Mouse (Mus musculus) adrenal gland, postnatal 4 days (tissue): ENCODE data around the gene Arhgdib. TPM values are rescaled to one million over a fixed set of nuclear protein-coding genes. Genes with fewer than 3 reads are reported as not detected.

Experiments
- DNase-seq, 2 experiments: peaks; one replicate each; pipeline ENCODE4 v3.0.0; 2021 to 2022; ENCODE audit warnings: low spot score in 2 of 2, mixed read lengths in 2 of 2
- total RNA-seq, 2 experiments: library from RNA; stranded (reverse); gene quantifications; 2 replicates each; pipeline ENCODE4 v1.2.3; 2021

Gene Arhgdib
- total RNA-seq, 2 experiments from 2014 or later, result 32.3 to 39.8 TPM

DNA sequence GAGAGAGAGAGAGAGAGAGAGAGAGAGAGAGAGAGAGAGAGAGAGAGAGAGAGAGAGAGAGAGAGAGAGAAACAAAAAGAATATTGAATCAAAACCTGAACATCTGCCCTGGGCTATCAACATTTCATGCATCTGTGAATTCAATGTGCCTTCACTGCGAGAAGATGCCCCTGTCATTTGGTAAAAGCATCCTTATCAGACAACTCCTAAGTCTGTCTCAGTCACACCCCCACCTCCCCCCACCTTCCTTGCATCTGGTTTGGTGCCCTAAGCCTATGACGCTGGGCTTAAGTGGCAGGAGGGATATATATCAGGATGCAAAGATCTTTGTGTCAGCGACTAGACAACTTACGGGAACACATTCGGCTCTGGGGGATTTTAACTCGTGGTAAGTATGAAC, 12.5 kb upstream of the Arhgdib start:
- no peak for DNase-seq

DNA sequence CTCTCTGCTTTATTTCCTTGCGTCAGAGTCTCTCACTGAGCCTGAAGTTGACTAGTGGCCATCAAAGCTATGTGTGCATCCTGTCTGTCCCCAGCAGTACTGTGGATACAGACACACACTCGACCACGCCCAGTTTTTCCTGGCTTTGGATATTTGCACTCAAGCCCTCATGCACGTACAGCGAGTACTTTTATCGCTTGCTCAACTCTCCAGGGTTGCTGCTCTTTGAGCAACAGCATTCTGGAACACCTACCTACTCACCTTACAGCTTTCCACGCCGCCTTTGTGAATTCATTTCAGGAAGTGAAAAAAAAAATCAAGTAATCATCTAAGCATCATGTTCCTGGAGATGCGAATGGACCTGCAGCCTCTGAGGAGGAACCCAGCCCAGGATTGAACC, 11.2 kb upstream of the Arhgdib start:
- DNase-seq, result no peak

DNA sequence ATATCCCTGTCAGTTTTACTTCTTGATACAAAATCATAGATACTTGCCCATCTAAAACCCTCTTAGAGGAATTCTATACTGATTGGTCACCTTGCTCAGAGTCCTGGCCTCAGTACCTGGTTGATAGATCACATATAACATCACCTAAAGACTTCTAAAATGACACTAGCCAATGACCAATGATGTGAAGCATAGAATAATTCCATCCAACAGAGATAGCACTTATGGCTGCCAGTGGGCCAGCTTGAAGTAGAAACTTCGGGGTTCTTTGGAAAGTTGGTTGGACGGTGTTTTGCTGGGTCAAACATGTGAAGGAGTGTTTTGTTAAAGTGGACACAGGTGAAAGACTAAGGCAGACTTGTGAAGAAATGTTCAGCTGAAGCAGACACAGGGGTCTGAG, 8.5 kb upstream of the Arhgdib start:
- DNase-seq, result no peak

DNA sequence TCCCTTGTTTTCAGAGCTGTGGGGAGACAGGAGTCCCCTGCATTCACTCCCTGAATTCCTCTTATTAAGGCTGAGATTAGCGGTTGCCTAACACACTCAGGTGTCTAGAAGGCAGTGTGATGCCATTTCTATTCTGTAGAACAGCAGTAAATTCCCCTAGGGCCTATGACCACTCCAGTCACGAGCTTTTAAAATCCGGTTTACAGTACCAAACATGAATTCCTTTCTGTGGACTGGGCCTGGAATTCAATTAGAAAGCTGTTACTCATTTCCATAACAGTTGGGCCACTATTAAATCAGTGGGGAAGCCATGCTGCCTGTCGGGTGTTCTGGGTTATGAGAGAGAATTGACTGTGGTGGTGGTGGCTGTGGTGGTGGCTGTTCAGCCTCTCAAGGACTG, 6.0 kb upstream of the Arhgdib start:
- DNase-seq, result no peak

DNA sequence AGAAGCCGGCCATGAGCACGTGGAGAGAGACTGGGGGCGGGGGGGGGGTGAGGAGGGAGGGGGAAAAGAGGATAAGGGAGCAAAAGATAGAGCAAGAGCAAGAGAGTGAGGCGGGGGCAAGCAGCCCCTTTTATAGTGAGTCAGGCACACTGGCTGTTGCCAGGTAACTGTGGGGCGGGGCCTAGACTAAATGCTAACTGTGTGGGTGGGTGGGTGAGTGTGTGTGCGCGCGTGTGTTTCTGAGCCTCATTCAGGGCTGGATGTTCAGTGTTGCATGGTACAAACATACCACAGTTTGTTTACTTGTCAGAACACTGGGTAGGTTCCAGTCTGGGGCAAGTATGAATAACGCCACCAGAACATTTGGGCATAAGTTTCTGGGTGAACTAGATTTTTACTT, 5.2 kb upstream of the Arhgdib start:
- DNase-seq, result no peak

DNA sequence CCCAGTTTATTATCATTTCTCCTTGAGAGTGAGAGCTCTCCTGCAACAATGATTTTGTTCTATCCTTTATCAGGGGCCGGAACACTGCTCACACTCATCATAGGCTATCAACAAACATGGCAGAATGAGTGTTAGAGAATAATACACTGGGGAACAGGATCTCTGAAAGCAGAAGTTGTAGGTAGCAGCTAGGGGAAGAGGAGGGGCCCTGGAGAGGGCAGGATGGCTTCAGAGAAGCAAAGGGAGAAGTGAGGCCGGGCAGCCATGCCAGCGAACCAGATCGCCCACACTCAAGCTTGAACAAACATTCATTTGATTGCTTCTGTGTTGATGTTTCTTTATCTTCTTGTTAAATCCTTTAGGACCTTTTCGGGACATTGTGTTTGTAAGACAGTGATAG, 4.5 kb upstream of the Arhgdib start:
- DNase-seq, result no peak

DNA sequence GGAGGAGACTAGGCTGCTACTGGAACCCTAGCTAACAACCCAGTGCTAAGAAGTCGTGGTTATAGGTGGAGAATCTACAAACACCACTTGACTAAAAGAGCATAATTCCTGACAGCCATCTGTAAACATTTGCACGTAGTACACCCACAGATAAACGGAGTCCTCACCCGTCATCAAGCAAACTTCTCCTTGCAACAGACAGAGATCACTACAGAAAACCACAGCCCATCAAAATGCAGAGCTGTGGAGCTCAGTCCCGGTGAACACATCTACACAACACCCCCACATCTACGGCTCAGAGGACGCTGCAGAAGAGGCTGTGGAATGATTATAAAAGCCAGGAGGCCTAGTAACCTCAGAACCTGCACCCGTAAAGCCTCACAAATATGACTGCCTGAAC, 2.8 kb upstream of the Arhgdib start:
- no peak for DNase-seq

DNA sequence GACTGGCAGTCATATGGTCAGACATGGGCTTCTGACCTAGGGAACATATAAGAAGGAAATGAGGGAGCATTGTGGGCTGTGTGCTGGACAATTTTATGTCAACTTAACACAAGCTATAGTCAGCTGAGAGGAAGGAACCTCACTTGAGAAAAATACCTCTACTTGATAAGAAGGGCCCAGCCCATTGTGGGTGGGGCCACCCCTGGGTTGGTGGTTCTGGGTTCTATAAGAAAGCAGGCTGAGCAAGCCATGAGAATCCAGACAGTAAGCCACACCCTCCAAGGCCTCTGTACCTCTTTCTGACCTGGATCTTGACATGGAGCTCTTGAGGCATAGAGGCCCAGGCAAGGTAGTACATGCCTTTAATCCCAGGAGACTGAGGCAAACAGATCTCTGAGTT, 1.7 kb upstream of the Arhgdib start:
- no peak for DNase-seq

DNA sequence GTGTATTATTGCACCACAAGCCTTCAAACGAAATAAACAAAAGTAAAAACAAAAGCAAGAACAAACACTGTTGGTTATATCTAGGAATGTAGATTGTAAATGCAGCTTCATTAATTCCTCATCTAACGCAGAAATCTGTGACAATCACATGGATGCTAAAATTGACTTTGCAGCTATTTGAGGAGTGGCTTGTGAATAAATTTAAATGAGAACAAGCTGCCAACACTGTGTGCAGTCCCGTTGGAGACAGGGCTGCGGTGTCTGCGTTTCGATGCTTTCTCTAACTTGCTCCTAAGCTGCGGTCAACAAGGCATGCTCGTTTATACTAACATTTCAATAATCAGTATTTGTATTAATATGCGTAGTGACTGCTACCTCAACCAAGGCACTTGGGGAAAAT, 581 bp upstream of the Arhgdib start:
- DNase-seq, result no peak

DNA sequence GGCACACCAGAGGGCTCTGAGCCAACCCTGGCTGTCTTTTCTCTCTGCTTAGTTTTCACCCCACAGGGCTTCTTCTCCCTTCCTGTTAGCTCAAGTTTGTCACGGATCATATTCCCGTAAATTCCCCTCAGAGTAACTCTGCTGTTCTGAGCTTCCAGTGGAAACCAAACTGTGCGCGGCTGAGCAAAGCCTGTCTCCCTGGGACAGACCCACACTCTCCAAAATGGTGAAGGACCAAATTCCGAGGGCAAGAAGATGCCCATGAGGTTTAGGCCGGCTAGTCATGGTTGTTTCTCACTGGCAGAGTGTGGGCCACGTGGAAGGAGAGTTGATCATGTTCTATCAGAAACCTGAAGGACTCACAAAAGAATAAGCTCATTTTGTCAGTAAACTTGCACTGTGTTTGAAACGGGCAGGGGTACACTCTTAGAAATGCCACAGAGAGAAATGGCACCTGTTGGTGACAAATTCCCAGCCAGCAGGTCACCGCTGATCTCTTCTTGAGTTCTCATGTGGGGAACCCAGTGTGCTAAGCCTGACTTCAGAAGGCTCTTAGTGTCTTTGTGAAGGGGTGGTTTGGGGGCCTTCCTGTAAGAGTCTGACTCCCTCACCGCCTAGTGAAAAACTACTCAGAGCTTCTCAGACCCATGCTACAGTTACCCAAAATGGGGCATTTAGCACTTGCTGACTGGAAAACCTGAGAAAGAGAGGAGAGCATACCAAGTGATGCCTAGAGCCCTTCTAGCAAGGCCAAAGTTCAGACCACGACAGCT, 1.3 kb downstream of the Arhgdib start:
- DNase-seq, result no peak

DNA sequence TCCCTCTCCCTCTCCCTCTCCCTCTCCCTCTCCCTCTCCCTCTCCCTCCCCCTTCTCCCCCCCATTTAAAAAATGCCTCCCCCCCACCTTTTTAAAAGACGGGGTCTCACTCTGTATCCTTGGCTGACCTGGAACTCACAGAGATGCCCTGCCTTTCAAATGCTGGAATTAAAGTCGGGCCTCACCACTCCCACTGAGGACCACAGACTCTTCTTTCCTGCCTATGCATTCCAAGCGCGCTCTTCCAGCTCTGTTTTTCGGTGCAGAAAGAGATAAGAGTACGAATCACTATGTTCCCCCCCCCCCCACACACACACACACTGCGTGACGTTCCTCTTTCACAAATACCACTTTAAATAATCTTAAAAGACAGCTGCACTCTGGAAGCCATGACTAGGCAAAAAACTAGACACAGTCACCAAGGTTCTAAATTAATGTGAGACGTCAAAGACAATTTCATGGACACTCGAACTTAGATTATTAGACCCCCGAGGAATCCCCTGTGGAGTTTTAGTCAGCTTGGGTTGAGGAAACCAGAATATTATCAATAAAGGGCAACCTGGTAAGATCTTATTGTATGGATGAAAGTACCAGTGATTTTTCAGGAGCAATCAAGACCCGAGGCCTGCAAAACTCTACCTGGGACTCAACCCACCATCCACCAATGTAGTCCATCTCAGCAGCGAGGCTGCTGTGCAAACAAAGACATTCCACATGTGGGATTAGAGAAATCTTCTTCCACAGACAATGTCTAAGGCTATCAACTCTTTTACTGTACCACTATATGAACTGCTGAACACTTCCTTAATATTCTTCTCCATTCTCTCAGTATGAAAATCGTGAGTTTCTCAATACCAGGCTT, 2.1 kb downstream of the Arhgdib start:
- DNase-seq, result no peak

DNA sequence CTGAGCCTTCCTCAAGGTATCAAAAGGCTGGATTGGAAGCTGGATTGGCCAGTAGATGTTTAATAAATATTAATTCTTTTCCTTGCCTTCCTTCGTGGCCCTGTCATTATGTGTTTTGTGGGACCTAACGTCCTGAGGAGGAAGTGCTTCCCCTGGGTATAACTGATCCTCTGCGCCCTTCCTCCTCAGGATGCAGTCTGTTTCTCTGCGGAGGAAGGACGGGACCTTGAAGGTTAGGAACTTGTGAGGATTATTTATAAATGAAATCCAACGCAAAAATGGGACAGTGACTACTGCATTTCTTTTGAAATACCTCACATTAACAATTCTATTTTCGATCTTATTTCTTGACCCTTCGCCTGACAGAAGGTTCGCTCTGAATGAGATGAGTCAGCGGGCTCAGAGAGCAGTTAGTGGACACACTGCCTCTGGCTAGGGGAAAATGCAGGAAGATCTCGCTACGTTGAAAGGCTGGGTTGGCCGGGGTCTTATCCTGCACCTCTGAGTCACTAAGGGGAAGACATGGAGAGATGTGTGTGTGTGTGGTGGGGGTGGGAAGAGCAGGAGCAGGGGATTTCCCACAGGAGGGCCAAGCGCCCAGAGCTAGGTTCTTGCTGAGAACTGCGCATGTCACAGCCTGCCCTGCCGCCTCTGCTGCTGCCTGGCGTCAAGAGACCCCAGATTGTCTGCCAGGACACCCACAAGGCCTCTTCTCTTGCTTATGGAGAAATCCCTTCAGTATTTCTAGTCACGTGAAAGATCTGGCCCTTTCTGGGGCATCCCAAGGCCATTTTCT, 3.2 kb downstream of the Arhgdib start:
- DNase-seq, result no peak

DNA sequence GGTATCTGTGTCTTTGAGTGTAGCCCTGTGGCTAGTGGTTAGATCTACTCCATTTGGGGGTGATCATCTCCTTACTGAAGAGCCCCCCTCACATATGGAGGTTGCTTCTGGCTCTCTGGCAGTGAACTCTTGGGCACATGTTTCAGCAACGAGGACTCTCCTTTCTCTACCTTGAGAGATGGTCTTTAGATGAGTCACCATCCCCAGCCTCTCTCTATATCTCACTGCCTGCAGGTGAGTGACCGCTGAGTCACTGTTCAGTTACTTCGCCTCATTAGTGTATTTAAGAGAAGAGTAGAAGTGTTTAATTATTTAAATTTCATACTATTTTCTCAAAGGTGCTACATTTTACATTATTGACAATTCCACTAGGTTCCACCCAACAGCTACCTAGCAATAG, 4.6 kb downstream of the Arhgdib start:
- no peak for DNase-seq

DNA sequence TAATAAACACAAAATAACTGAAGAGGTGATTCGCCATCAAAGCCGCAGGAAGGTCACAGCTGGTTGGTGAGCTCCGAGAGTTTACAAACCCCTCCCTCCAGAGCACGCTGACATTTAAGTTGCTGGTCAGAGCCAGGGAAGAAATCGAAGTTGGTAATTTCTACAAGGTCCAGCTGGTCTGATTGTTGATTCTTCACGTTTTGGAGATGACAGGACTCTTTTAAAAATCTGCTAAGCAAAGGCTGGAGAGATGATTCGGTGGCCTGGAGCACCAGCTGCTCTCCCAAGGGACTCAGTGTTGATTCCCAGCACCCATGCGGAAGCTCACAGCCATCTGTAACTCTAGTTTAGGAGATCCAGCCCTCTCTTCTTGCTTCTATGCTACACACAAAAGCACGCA, 5.3 kb downstream of the Arhgdib start:
- DNase-seq, result no peak

DNA sequence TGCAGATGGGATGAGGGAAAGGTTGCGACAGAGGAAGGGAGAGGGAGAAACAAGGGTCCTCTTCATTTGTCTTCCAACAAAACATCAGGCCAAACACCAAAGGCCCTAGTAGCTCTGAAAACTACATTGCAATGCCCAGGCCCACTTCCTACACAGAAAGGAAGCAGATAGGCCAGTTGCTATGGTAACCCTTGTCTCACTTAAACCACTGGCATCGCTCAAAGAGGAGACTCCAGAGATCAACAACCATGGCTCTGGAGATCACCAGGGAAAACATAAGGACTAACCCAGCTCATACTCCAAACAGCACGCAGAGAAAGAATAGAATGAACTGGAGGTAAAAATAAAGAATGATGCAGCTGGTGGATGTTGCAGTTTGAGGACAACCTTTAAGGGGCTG, 6.5 kb downstream of the Arhgdib start:
- DNase-seq, result no peak

DNA sequence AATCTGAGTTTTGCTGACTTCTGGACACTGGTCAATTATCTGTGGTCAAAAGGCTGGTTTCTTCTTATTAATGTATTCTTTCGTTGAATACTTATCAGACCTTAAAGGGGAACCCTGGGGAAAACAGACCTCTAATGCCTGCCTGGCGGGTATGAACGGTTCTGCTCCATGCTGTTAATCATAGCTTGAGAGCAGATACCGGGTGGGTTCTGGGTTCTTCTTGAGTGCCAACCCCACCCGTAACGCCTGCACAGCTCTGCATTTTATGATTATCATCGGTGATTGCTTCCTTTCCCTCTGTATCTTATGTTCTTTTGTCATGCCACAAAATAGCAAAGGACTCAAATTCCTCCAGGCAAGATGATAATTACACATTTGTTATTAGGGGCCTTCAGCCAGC, 7.6 kb downstream of the Arhgdib start:
- DNase-seq, result no peak

DNA sequence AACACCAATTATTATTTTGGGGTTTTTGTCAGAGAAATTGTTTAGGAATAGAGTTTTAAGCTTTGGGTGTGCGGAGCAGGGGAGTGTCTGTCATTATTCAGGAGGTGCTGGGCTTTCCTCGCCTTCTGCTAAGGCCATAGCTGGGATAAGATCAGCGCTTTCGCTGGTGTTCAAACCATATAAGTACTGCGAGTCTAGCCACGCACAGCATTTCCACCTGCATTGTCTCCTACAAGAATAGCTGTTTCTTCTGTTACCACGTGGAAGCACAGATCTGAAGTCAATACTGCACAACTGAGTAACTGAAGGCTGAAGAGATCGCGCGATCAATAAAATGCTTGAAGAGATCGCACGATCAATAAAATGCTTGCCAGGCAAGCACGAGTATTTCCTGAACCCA, 10.5 kb downstream of the Arhgdib start:
- DNase-seq, result no peak

DNA sequence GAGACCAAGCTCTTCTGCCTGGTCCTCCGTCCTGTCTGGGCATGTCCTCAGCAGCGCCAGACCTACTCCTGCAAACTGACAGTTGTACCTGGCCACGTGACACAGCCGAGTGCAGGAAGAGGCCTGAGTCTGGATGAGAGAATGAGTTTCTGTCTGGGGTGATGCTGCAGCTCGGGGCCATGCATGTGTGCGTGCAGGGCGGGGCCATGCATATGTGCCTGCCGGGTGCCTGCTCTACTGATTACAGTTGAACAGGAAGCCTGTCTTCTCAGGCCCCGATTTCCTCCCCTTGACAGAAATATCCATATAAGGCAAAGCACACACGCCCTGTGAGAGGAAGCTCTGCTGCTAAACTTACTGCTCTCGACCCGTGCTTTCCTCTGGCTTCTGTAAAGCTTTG, 11.0 kb downstream of the Arhgdib start:
- DNase-seq, result no peak

DNA sequence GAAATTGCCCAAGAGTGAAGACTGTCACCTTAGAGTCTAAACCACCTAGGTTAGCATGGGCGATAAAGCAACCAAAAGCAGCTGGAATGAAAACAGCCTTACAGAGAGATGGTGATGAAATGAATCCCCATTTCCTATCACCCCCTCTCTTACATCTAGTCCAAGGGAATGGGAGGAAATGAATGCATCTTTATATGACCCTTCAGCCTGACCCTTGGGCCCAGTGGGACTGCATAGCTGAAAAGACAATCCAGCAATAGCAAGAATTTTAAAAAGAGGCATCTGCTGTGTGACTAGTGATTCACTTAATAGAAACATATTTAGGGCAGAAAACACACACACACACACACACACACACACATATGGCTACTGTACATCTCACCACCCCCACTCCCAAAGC, 14.1 kb downstream of the Arhgdib start:
- DNase-seq, result no peak

DNA sequence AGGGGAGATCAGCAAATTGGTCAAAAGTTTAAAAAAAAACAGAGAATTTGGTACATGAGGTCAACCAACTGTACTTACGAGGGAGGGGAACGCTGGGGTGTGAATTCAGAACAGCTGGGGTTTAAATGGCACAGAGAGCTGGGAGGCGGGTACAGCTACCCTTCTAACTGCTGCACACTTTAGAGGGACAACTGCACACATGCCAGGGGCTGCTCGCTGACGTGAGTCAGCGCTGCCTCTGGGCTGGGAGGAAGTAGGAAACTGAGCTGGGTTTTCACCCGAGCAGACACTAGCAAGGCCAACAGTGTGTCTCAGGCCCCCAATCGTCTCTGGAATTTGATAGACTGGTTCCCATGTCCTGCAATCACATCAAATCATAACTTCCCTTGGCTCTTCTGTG, 16.6 kb downstream of the Arhgdib start:
- DNase-seq, result no peak

DNA sequence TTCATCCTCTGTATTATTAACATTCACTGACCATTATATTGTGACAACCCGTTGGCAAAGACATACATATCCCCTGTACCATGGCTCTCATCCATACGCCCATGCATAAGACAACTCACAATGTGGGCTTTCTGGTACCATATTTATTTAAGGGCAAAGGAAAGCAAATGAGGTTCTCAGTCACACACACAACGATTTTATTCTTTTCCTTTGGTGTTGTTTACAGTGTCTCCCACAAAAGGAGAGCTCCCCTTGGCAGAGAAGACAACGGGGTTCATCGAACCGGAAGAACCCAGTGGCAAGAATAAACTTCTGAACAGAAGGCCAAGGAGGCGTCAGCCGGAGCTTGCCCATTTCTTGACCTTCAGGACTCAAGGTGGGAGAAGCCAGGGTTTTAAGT, 18.2 kb downstream of the Arhgdib start, which contains the start of gene Pde6h:
Pde6h (plus strand) TSS at position 301 of the 400 bp plus-strand sequence.
- no peak for DNase-seq

DNA sequence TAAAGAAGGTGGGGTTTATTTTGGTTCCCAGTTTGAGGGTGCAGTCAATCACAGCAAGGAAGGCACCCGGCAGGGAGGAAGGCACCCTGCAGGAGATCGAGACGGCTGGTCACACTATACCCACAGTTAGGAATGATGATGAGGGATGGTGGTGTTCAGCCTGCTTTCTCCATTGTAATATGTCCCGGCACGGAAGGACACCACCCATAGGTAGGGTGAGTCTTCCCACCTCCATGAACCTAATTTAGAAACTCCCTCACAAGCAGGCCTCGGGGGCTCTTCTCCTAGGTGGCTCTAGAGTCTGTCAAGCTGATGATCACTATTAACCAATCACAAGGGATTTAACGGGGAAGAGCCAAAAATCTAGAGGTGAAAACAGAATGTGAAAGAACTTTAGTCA, 18.8 kb downstream of the Arhgdib start:
- no peak for DNase-seq
